24 mouse cellular contexts compared by ENCODE assay signal in genomic region chr8:112911422-112911821, GRCm38 (mm10).
"Had no signal": no experiment of that assay in that cellular context is flagged by ENCODE, and none has a peak within 500 bp of the region (broad histone marks: within the 10 kb centered on the region; RNA-seq: fewer than 3 reads in every experiment).

No protein-coding gene starts in this region.

- H3K27me3 ChIP-seq: heart, embryonic 12.5 days; intestine, embryonic 15.5 days; limb, embryonic 13.5 days; liver, embryonic 13.5 days; liver, embryonic 15.5 days had no signal

- H3K9ac ChIP-seq: heart, embryonic 12.5 days; hindbrain, embryonic 14.5 days; intestine, embryonic 15.5 days; limb, embryonic 13.5 days; liver, embryonic 13.5 days; liver, embryonic 15.5 days had no signal

- H3K4me1 ChIP-seq: heart, embryonic 10.5 days; intestine, embryonic 15.5 days; liver, embryonic 13.5 days; liver, embryonic 15.5 days had no signal

- H3K4me2 ChIP-seq: heart, embryonic 12.5 days; hindbrain, embryonic 14.5 days; intestine, embryonic 15.5 days; limb, embryonic 13.5 days; liver, embryonic 11.5 days; liver, embryonic 13.5 days; liver, embryonic 15.5 days had no signal

- H3K27ac ChIP-seq: heart, embryonic 10.5 days; hindbrain, embryonic 14.5 days; intestine, embryonic 15.5 days; layer of hippocampus, adult 2 months; left cerebral cortex, adult 2 months; limb, embryonic 13.5 days; liver, embryonic 13.5 days; liver, embryonic 15.5 days had no signal

- H3K4me3 ChIP-seq: heart, embryonic 10.5 days; heart, embryonic 12.5 days; intestine, embryonic 15.5 days; layer of hippocampus, adult 2 months; left cerebral cortex, adult 2 months; limb, embryonic 13.5 days; liver, embryonic 13.5 days; liver, embryonic 15.5 days had no signal

- H3K36me3 ChIP-seq: heart, embryonic 10.5 days; heart, embryonic 12.5 days; intestine, embryonic 15.5 days; limb, embryonic 13.5 days; liver, embryonic 13.5 days; liver, embryonic 15.5 days had no signal

- DNase-seq: gastrocnemius, postnatal 10 days; gastrocnemius, postnatal 25 days; heart, adult 18-20 months; heart, postnatal 10 days; heart, postnatal 4 days; kidney, adult 18-20 months; kidney, adult 8-10 months; kidney, postnatal 10 days; kidney, postnatal 25 days; kidney, postnatal 4 days; liver; liver, embryonic 13.5 days had no signal

- H3K9me3 ChIP-seq: heart, embryonic 10.5 days; heart, embryonic 12.5 days; intestine, embryonic 15.5 days; limb, embryonic 13.5 days; liver, embryonic 13.5 days; liver, embryonic 15.5 days had no signal

- ATAC-seq: hindbrain, embryonic 16.5 days; inflammation-experienced regulatory T-cells, adult 6 months; intestine, embryonic 15.5 days; intestine, postnatal 0 days had no signal
